Mouse (Mus musculus) spleen, postnatal 10 days (tissue): ENCODE measurements around the gene Plcb1.

Source experiments
- DNase-seq, 2 experiments: peaks; one replicate each; pipeline ENCODE4 v3.0.0; 2021 to 2022; ENCODE audit warnings: low spot score in 2 of 2

Plcb1 gene

GRCm38 (mm10) chr2:134838185-134838584 is 52.3 kb downstream of the Plcb1 start:
- DNase-seq = no peak

GRCm38 (mm10) chr2:134838888-134839287 is 53.0 kb downstream of the Plcb1 start:
- no peak for DNase-seq

- DNase-seq = no peak
These were observed 57.0 kb downstream of the Plcb1 start for GRCm38 (mm10) chr2:134842883-134843282.

- no peak for DNase-seq
These were observed 58.7 kb downstream of the Plcb1 start for GRCm38 (mm10) chr2:134844391-134845238.

- no peak for DNase-seq
These were observed 59.4 kb downstream of the Plcb1 start for GRCm38 (mm10) chr2:134845239-134845738.

- no peak for DNase-seq
These were observed 60.7 kb downstream of the Plcb1 start for GRCm38 (mm10) chr2:134846555-134846954.

- no peak for DNase-seq
These were observed 65.6 kb downstream of the Plcb1 start for GRCm38 (mm10) chr2:134851189-134852171.

GRCm38 (mm10) chr2:134856239-134856638 is 70.4 kb downstream of the Plcb1 start:
- DNase-seq = no peak

GRCm38 (mm10) chr2:134856691-134857090 is 70.8 kb downstream of the Plcb1 start:
- no peak for DNase-seq

GRCm38 (mm10) chr2:134864985-134865645 is 79.2 kb downstream of the Plcb1 start:
- no peak for DNase-seq

GRCm38 (mm10) chr2:134867381-134867780 is 81.5 kb downstream of the Plcb1 start:
- no peak for DNase-seq

GRCm38 (mm10) chr2:134871692-134872489 is 86.0 kb downstream of the Plcb1 start:
- DNase-seq = no peak

GRCm38 (mm10) chr2:134872490-134872781 is 86.6 kb downstream of the Plcb1 start:
- no peak for DNase-seq

GRCm38 (mm10) chr2:134877148-134877547 is 91.3 kb downstream of the Plcb1 start:
- DNase-seq = no peak

GRCm38 (mm10) chr2:134891207-134891606 is 105.3 kb downstream of the Plcb1 start:
- DNase-seq = no peak

GRCm38 (mm10) chr2:134894776-134895175 is 108.9 kb downstream of the Plcb1 start:
- DNase-seq = no peak

GRCm38 (mm10) chr2:134896196-134896595 is 110.3 kb downstream of the Plcb1 start:
- DNase-seq = no peak

GRCm38 (mm10) chr2:134897083-134897482 is 111.2 kb downstream of the Plcb1 start:
- DNase-seq = no peak

- no peak for DNase-seq
These were observed 115.7 kb downstream of the Plcb1 start for GRCm38 (mm10) chr2:134901521-134901920.

GRCm38 (mm10) chr2:134910882-134911281 is 125.0 kb downstream of the Plcb1 start:
- DNase-seq = no peak

GRCm38 (mm10) chr2:134911360-134911759 is 125.5 kb downstream of the Plcb1 start:
- DNase-seq = no peak
